Comparison of ENCODE assay signal across 9 mouse cellular contexts in the genomic region with DNA sequence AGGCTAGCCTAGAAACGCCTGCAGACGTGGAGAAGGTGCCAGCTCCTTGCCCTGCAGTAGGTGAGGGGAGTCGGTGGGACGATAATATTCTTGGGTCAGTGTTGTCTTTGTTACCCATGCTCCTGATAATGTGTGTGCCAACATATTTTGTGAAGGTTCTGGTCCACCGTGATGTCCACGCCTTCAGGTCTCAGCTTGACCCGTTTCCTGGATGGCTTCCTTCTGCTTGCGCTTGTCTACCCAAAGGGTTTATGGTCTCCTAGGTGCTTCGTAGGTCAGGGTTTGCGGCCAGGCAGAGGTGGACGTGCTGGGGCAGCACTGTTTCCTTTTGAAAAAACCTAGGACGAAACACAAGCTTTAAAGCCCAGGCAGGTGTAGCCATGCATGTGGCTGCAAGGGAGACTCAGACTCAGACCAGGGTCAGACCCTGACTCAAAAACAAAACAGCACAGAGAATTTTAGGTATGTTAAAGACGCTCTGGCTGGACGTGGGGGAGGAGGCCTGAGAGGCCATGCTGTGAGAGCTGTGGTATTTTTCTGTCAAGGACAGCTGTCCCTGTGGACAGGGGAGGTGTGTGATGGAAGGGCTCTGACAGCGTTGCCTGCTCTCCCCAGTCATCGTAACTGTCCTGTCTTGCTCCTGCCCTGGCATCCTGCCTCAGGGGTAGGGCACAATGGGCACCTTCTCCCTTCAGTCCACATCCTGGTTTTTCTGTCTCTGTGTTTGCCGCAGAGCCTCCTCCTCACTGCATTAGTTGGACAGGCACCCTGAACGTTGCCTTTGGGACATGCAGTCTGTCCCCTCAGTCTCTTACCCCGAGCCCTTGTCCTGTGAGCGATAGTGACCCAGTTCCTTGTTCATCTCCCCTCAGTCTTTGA. TPM values are rescaled to one million over a fixed set of nuclear protein-coding genes. Genes with fewer than 3 reads are reported as not detected.
DNase-seq lines count a peak whose midpoint lies in the region; ATAC-seq and TF ChIP-seq lines count a peak whose summit lies in the region.
"Had no signal": no experiment of that assay in that cellular context is flagged by ENCODE, and none has a peak within 500 bp of the region (broad histone marks: within the 10 kb centered on the region; RNA-seq: fewer than 3 reads in every experiment).

No protein-coding gene starts in this region.

- no peak for TF ChIP-seq CTCF in heart, adult 2 months (IDR thresholded peaks at IDR 0.05)

- no peaks in the 10 kb centered on the region for H3K9me3 ChIP-seq in forebrain, embryonic 11.5 days (ENCODE audit: control insufficient read depth, low read length)
- H3K9me3 ChIP-seq in limb, embryonic 15.5 days, result no peaks in the 10 kb centered on the region
- H3K9me3 ChIP-seq: liver, embryonic 15.5 days had no signal

- no peak overlapping the region for H3K4me2 ChIP-seq in forebrain, embryonic 11.5 days (ENCODE audit: low read depth, low read length, severe bottlenecking)
- H3K4me2 ChIP-seq in limb, embryonic 15.5 days, result no peak overlapping the region
- H3K4me2 ChIP-seq: liver, embryonic 15.5 days had no signal

- ATAC-seq in forebrain, embryonic 11.5 days (replicated peaks; ENCODE audit: low FRiP score), result no peak
- peak; percentile 51; the same call in 1 of the 2 replicates for ATAC-seq in limb, embryonic 15.5 days (ENCODE audit: insufficient number of reproducible peaks, low FRiP score, low TSS enrichment, low read depth)

- 0 out of 2 replicates have a peak, but pooled peaks have one; percentile 17 for TF ChIP-seq EP300 in heart, adult 2 months (IDR thresholded peaks at IDR 0.05; ENCODE audit: insufficient read depth, low read depth, low read length)

- H3K9ac ChIP-seq in heart, adult 2 months (ENCODE audit: low read depth, low read length), result peak overlapping the region; percentile 30
- H3K9ac ChIP-seq in forebrain, embryonic 11.5 days (ENCODE audit: low read length), result peak overlapping the region; percentile 9; the same call in 1 of the 2 replicates
- H3K9ac ChIP-seq in limb, embryonic 15.5 days, result no peak overlapping the region
- H3K9ac ChIP-seq: liver, embryonic 15.5 days had no signal

- DNase-seq in heart, adult 2 months, result peak; percentile 33 to 41
- no peak for DNase-seq in heart, postnatal 36 days
- DNase-seq in Muller cell, postnatal 12 days (ENCODE audit: inconsistent ontology term), result peak; percentile 58
- no peak for DNase-seq in forebrain, embryonic 11.5 days (ENCODE audit: low spot score)
- DNase-seq in layer of hippocampus, adult 18-20 months (ENCODE audit: low spot score in 2 of 2), result no peak
- DNase-seq in thymus, postnatal 14 days, result no peak
- no peak for DNase-seq in embryo, embryonic 11 days

- peaks cover 43% of the 10 kb centered on the region for H3K36me3 ChIP-seq in heart, adult 2 months (ENCODE audit: control insufficient read depth, insufficient read depth, low read length)
- no peaks in the 10 kb centered on the region for H3K36me3 ChIP-seq in forebrain, embryonic 11.5 days (ENCODE audit: control insufficient read depth, insufficient read depth, low read length)
- peaks cover 20% of the 10 kb centered on the region for H3K36me3 ChIP-seq in limb, embryonic 15.5 days

- peak overlapping the region; percentile 25; the same call in 1 of the 2 replicates for H3K4me3 ChIP-seq in heart, adult 2 months
- H3K4me3 ChIP-seq in forebrain, embryonic 11.5 days (ENCODE audit: low read depth, low read length), result no peak overlapping the region
- no peak overlapping the region for H3K4me3 ChIP-seq in limb, embryonic 15.5 days
- H3K4me3 ChIP-seq: liver, embryonic 15.5 days had no signal

- H3K27ac ChIP-seq in heart, adult 2 months, result peak overlapping the region; percentile 68
- 0 out of 2 replicates have a peak overlapping the region, but pooled peaks have one; percentile 37 for H3K27ac ChIP-seq in forebrain, embryonic 11.5 days (ENCODE audit: low read depth, low read length)
- peak overlapping the region; percentile 68 for H3K27ac ChIP-seq in limb, embryonic 15.5 days
- H3K27ac ChIP-seq: liver, embryonic 15.5 days had no signal

- H3K4me1 ChIP-seq in heart, adult 2 months (ENCODE audit: control insufficient read depth, insufficient read depth, low read length), result peaks cover 53% of the 10 kb centered on the region
- H3K4me1 ChIP-seq in forebrain, embryonic 11.5 days (replicated peaks; ENCODE audit: control insufficient read depth, insufficient read depth, low read length), result peaks cover 16% of the 10 kb centered on the region; the same call in 1 of the 2 replicates
- H3K4me1 ChIP-seq in limb, embryonic 15.5 days, result peaks cover 85% of the 10 kb centered on the region

- TF ChIP-seq POLR2A in heart, adult 2 months (IDR thresholded peaks at IDR 0.05; ENCODE audit: insufficient read depth, low read depth, low read length), result no peak; the same call in 1 of the 2 replicates

- H3K27me3 ChIP-seq in heart, adult 2 months (ENCODE audit: control insufficient read depth, insufficient read depth, low read length), result no peaks in the 10 kb centered on the region
- H3K27me3 ChIP-seq in forebrain, embryonic 11.5 days (ENCODE audit: control insufficient read depth, insufficient read depth, low read length), result no peaks in the 10 kb centered on the region
- no peaks in the 10 kb centered on the region for H3K27me3 ChIP-seq in limb, embryonic 15.5 days
- H3K27me3 ChIP-seq: liver, embryonic 15.5 days had no signal

- H3K79me2 ChIP-seq in heart, adult 2 months (replicated peaks; ENCODE audit: control insufficient read depth, insufficient read depth, low read length), result peaks cover 20% of the 10 kb centered on the region

- 15% methylated on average over 20 of the region's 20 CpGs for WGBS in heart, adult 2 months
- WGBS in forebrain, embryonic 11.5 days, result 58% methylated on average over 20 of the region's 20 CpGs
- 48% methylated on average over 20 of the region's 20 CpGs for WGBS in limb, embryonic 15.5 days

- intact Hi-C loops in heart, adult 2 months (cut with DNase I), result no loop called here
- intact Hi-C loops in heart, postnatal 36 days (cut with DNase I), result loop anchor here (2.0 kb wide), 1 partner anchor 14 kb away; no protein-coding TSS in a partner anchor

RNA-seq across cellular contexts. Expression of a gene that starts 5.6 kb away (rescaled TPM):
- 10 to 100 TPM; 65.4 to 89.5 TPM for total RNA-seq in heart, adult 2 months (2021)
- polyA plus RNA-seq in heart, adult 2 months (2012; rRNA removed), result 71.5 and 83.9 TPM in 2 replicates
- 10 to 100 TPM; 67.9 to 75.2 TPM for total RNA-seq in heart, postnatal 36 days (2021)
- polyA plus RNA-seq in forebrain, embryonic 11.5 days (2014; fragmentation: Nextera tagmentation; extraction: Ambion mirVana), result 36.8 and 40.6 TPM in 2 replicates
- 59.2 and 69.7 TPM in 2 replicates for polyA plus RNA-seq in limb, embryonic 15.5 days (2015; fragmentation: Nextera tagmentation; extraction: Ambion mirVana)
- 100 to 1,000 TPM; 235 to 245 TPM for total RNA-seq in layer of hippocampus, adult 18-20 months (2021)

Comparison
In these comparisons a context has a peak if more than half of its experiments do, and no peak if none do; other contexts are left out.
1. DNase-seq: peak in heart, adult 2 months (2 of 2) and Muller cell, postnatal 12 days (single experiment); none in heart, postnatal 36 days (0 of 2), forebrain, embryonic 11.5 days (single experiment), layer of hippocampus, adult 18-20 months (0 of 2), thymus, postnatal 14 days (single experiment) and embryo, embryonic 11 days (single experiment).
2. Peak in every context shown above with its lines, with median percentiles within 50 percentile points of each other: H3K27ac ChIP-seq.